Mouse (Mus musculus) lung, postnatal 0 days (tissue): ENCODE data around the gene Tenm3.
A peak's percentile ranks its signal among the peaks of the same experiment; 100 is the strongest.

Experiments used
- CTCF ChIP-seq: IDR thresholded peaks from 2 replicates; pipeline ENCODE4 v1.5.1; 2016; ENCODE audit warnings: antibody characterized with exemption, mild to moderate bottlenecking
- EP300 ChIP-seq: IDR thresholded peaks from 2 replicates; pipeline ENCODE4 v1.6.1; 2016; ENCODE audit warnings: antibody characterized with exemption, mild to moderate bottlenecking, control low read depth

- TF ChIP-seq EP300 (no peak), CTCF (peak; percentile 26; the same call in 1 of the 2 replicates)
These were observed 152.9 kb downstream of the Tenm3 start for GRCm38 (mm10) chr8:48690665-48691395.
